Mouse (Mus musculus) midbrain, embryonic 15.5 days (tissue): ENCODE data around the gene Snx9. TPM values are rescaled to one million over a fixed set of nuclear protein-coding genes. Genes with fewer than 3 reads are reported as not detected.

ENCODE experiments used
- ATAC-seq: fragments of 200-750 bp; cut with Nextera tagmentation; replicated peaks from 2 replicates; pipeline ENCODE4 v1.8.0; 2017; ENCODE audit warnings: moderate TSS enrichment
- H3K27ac ChIP-seq: fragments of 300-500 bp; sonication (generic); 2 replicates; pipeline ENCODE4 v1.5.1; 2015; ENCODE audit warnings: mild to moderate bottlenecking, inconsistent platforms
- H3K27me3 ChIP-seq: fragments of 300-500 bp; sonication (generic); replicated peaks from 2 replicates; pipeline ENCODE4 v1.6.1; 2015; ENCODE audit warnings: inconsistent platforms
- H3K36me3 ChIP-seq: fragments of 300-500 bp; sonication (generic); replicated peaks from 2 replicates; pipeline ENCODE4 v1.6.1; 2015; ENCODE audit warnings: inconsistent platforms
- H3K4me1 ChIP-seq: fragments of 300-500 bp; sonication (generic); 2 replicates; pipeline ENCODE4 v1.6.1; 2015; ENCODE audit warnings: inconsistent platforms
- H3K4me2 ChIP-seq: fragments of 300-500 bp; sonication (generic); 2 replicates; pipeline ENCODE4 v1.6.1; 2015; ENCODE audit warnings: inconsistent platforms, mild to moderate bottlenecking, moderate library complexity
- H3K4me3 ChIP-seq: fragments of 300-500 bp; sonication (generic); 2 replicates; pipeline ENCODE4 v1.5.1; 2015; ENCODE audit warnings: mild to moderate bottlenecking, inconsistent platforms
- H3K9ac ChIP-seq: fragments of 300-500 bp; sonication (generic); 2 replicates; pipeline ENCODE4 v1.6.1; 2015; ENCODE audit warnings: mild to moderate bottlenecking, inconsistent platforms
- H3K9me3 ChIP-seq: fragments of 300-500 bp; sonication (generic); 2 replicates; pipeline ENCODE4 v1.6.1; 2016; ENCODE audit warnings: inconsistent platforms
- WGBS: fragments of 180-500 bp; shearing (Covaris S2); methylation state at CpG from one replicate; pipeline ENCODE4 v1.1.7; 2015; ENCODE audit warnings: mixed read lengths; 5-methylcytosine and 5-hydroxymethylcytosine counted together
- polyA plus RNA-seq: library from polyadenylated mRNA; unstranded; fragments of >200 nt; fragmentation: Nextera tagmentation; extraction: Ambion mirVana; gene quantifications from 2 replicates; pipeline ENCODE4 v1.2.1, GENCODE M21; 2015

Gene Snx9
- polyA plus RNA-seq, 1 experiment from 2014 or later: 6.9 TPM

DNA sequence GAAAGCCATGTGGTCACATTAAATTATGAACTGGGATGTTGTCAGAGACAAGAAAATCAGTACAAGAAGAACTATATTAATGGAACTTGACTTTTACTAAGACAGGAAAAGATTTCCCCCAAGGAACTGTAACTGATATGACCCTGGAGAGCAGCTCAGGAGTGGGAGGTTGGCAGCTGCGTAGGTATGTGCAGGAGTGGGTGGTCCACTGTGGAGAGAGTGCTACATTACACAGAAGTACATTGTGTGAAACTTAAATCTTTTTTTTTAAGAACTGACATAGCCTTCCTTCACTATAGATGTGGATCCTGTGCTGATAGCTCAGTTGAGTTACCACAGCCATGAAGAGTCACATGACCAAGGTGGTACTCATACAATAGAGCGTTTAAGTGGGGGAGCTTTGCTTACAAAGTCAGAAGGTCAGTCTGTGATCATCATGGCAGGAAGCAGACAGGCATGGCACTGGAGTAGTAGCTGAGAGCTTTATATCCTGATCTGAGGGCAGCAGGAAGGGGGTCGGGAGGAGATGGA is 6.3 kb upstream of the Snx9 start:
- H3K27me3 ChIP-seq: no peaks in the 10 kb centered on the region
- H3K4me1 ChIP-seq: no peaks in the 10 kb centered on the region
- no peak overlapping the region for H3K4me3 ChIP-seq
- WGBS: 91% methylated on average over 3 of the region's 3 CpGs
- H3K36me3 ChIP-seq: no peaks in the 10 kb centered on the region
- no peak overlapping the region for H3K27ac ChIP-seq
- no peak overlapping the region for H3K4me2 ChIP-seq
- no peaks in the 10 kb centered on the region for H3K9me3 ChIP-seq
- no peak overlapping the region for H3K9ac ChIP-seq
- no peak for ATAC-seq

DNA sequence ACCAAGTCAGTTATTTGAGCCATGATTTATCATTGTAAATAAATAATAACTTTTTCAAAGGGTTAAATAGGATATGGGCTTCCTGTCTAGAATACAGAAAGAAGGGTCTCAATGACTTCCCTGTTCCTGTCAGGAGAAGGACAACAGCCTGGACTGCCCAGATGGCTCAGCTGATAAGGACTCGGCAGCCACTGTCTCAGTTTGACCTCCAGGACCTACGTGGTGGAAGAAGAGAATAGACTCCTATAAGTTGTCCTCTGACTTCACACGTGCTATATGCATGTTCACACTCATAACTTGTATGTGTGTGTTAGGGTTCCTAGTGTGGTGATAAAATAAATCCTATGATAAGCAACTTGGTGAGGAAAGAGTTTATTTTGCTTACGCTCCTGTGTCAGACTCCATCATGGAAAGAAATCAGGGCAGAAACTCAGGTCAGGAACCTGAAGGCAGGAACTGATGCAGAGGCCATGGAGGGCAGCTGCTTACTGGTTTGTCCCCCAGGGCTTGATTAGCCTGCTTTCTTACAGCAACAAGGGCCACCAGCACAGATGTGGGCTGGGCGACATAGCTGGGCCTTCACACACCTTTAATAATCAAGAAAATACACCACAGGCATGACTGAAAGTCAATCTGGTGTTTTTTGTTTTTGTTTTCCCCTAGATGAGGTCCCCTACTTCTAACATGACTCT is 1.4 kb upstream of the Snx9 start:
- WGBS: 90% methylated on average over 5 of the region's 5 CpGs
- ATAC-seq: no peak
- Histone ChIP-seq H3K27me3 (peaks cover 4% of the 10 kb centered on the region; the same call in 1 of the 2 replicates), H3K27ac (no peak overlapping the region), H3K4me2 (no peak overlapping the region), H3K4me3 (no peak overlapping the region), H3K9me3 (no peaks in the 10 kb centered on the region), H3K4me1 (peaks cover 17% of the 10 kb centered on the region), H3K36me3 (no peaks in the 10 kb centered on the region), H3K9ac (no peak overlapping the region)

- Histone ChIP-seq H3K4me2 (peak overlapping the region; percentile 71), H3K36me3 (no peaks in the 10 kb centered on the region), H3K4me1 (peaks cover 17% of the 10 kb centered on the region), H3K27ac (peak overlapping the region; percentile 92), H3K4me3 (peak overlapping the region; percentile 85), H3K9ac (peak overlapping the region; percentile 86), H3K27me3 (peaks cover 4% of the 10 kb centered on the region; the same call in 1 of the 2 replicates), H3K9me3 (no peaks in the 10 kb centered on the region)
- ATAC-seq: peak; percentile 83
- WGBS: 6% methylated on average over 32 of the region's 32 CpGs
These were observed 490 bp upstream of the Snx9 start for GRCm38 (mm10) chr17:5840550-5841127.

- peak overlapping the region; percentile 85 for H3K4me3 ChIP-seq
- H3K4me1 ChIP-seq: peaks cover 17% of the 10 kb centered on the region
- H3K36me3 ChIP-seq: no peaks in the 10 kb centered on the region
- peaks cover 4% of the 10 kb centered on the region; the same call in 1 of the 2 replicates for H3K27me3 ChIP-seq
- no peak for ATAC-seq
- WGBS: 2% methylated on average over 7 of the region's 7 CpGs
- peak overlapping the region; percentile 92 for H3K27ac ChIP-seq
- peak overlapping the region; percentile 71 for H3K4me2 ChIP-seq
- H3K9ac ChIP-seq: peak overlapping the region; percentile 86
- H3K9me3 ChIP-seq: no peaks in the 10 kb centered on the region
These were observed 779 bp downstream of the Snx9 start for GRCm38 (mm10) chr17:5841943-5842273.

DNA sequence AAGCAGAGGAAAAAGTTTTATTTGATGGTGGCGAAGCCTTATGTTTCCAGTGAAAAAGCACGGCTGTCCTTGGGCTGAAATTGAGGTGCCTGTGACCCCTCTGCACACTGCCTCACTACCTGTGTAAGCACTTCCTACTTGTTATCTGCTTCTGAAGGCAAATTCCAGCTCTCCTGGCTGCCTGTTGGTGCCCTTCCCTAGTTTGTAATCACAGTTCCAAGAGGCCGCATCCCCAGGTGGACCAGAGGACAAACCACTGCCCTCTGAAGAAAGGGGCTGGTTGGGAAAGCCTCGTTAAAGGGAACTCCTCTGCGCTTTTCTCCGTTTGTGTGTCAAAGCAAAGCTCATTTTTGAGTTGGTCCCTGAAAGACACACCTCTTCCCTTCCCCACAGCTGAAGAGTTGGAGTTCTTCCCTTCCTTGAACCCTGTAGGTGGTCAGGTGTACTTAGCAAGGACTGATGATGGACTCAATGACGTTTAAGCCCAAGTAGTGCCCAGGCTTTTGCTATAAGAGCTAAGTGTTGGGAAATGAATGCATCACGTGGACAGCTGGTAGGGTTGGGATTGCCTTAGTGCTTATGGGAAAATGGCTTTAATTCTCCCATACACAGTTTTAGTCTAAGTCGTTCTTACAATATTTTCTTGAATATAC is 2.0 kb downstream of the Snx9 start:
- H3K27ac ChIP-seq: no peak overlapping the region
- H3K36me3 ChIP-seq: no peaks in the 10 kb centered on the region
- no peak overlapping the region for H3K4me3 ChIP-seq
- H3K4me1 ChIP-seq: peaks cover 17% of the 10 kb centered on the region
- peaks cover 4% of the 10 kb centered on the region; the same call in 1 of the 2 replicates for H3K27me3 ChIP-seq
- H3K9me3 ChIP-seq: no peaks in the 10 kb centered on the region
- H3K9ac ChIP-seq: no peak overlapping the region
- 0 out of 2 replicates have a peak overlapping the region, but pooled peaks have one; percentile 71 for H3K4me2 ChIP-seq
- no peak for ATAC-seq
- 80% methylated on average over 9 of the region's 9 CpGs for WGBS

DNA sequence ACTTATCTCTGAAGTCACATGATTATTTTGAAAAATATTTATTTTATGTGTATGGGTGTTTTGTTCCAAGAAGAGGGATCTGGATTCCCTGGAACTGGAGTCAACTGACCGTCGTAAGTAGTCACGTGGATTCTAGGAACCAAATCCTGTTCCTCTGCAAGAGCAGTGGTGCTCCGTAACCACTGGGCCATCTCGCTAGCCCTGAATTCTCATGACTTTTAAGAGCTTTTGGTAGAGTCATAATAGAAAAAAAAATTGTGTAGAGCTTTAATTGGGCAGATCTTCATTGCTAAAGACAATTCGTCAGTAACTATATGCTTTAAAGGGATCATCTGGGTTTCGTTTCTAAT is 2.5 kb downstream of the Snx9 start:
- 96% methylated on average over 7 of the region's 7 CpGs for WGBS
- Histone ChIP-seq H3K9ac (no peak overlapping the region), H3K9me3 (no peaks in the 10 kb centered on the region)

DNA sequence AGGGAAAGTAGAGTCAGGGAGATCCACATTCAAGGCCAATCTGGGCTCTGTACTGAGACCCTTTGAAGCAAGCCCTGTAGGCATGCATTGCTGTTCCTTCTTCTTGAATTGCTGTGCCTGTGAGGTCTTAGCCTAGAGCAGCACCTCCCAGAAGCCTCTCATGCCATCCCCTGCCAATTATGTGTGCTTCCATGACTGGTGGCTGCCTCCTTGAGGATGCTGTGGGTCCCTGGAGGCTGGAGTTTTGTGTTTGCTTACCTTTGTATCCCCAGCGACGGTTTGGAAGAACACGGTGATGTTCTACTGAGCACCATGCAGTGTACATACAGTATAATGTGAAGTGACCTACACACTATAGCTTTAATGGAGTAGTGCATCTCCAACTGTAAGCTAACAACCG is 4.2 kb downstream of the Snx9 start:
- H3K4me1 ChIP-seq: peaks cover 20% of the 10 kb centered on the region
- H3K27ac ChIP-seq: no peak overlapping the region
- no peak overlapping the region for H3K4me3 ChIP-seq
- no peak overlapping the region for H3K4me2 ChIP-seq
- no peak for ATAC-seq
- H3K27me3 ChIP-seq: peaks cover 4% of the 10 kb centered on the region; the same call in 1 of the 2 replicates
- WGBS: 77% methylated on average over 4 of the region's 4 CpGs
- H3K9me3 ChIP-seq: no peaks in the 10 kb centered on the region
- no peak overlapping the region for H3K9ac ChIP-seq
- H3K36me3 ChIP-seq: no peaks in the 10 kb centered on the region

More for the DNA sequence above, 2.5 kb downstream of the Snx9 start:
- Histone ChIP-seq H3K4me2 (no peak overlapping the region), H3K4me1 (peaks cover 17% of the 10 kb centered on the region), H3K36me3 (no peaks in the 10 kb centered on the region), H3K4me3 (no peak overlapping the region), H3K27me3 (peaks cover 4% of the 10 kb centered on the region; the same call in 1 of the 2 replicates), H3K27ac (no peak overlapping the region)
- ATAC-seq: no peak

DNA sequence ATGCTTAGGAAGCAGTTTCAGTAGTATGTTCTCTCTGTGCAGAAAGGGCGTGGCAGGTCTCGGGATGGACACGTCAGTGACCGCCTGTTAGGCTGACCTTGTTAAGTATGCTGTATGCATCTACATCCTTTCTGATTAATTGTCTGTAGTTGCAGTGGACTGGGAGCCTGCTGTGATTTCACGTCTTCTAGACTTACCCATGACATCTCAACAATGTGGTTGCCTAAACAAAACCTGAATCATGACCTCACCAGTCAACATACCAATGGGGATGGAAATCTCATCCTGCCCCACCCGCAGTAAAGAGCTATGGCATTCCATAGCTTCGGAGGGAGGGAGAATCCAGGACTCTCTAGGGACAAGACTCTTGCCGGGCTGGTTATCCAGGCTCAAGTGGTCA is 5.0 kb downstream of the Snx9 start:
- H3K27me3 ChIP-seq: peaks cover 4% of the 10 kb centered on the region; the same call in 1 of the 2 replicates
- H3K9me3 ChIP-seq: no peaks in the 10 kb centered on the region
- peaks cover 16% of the 10 kb centered on the region for H3K4me1 ChIP-seq
- H3K4me3 ChIP-seq: no peak overlapping the region
- no peak overlapping the region for H3K9ac ChIP-seq
- H3K36me3 ChIP-seq: no peaks in the 10 kb centered on the region
- H3K4me2 ChIP-seq: no peak overlapping the region
- H3K27ac ChIP-seq: no peak overlapping the region
- WGBS: 54% methylated on average over 8 of the region's 8 CpGs
- ATAC-seq: no peak

GRCm38 (mm10) chr17:5848706-5849415 is 7.7 kb downstream of the Snx9 start:
- 64% methylated on average over 10 of the region's 10 CpGs for WGBS
- Histone ChIP-seq H3K4me2 (peak overlapping the region; percentile 53), H3K27me3 (no peaks in the 10 kb centered on the region), H3K9ac (no peak overlapping the region; the same call in 1 of the 2 replicates), H3K36me3 (no peaks in the 10 kb centered on the region), H3K4me3 (no peak overlapping the region), H3K27ac (0 out of 2 replicates have a peak overlapping the region, but pooled peaks have one; percentile 59), H3K4me1 (peaks cover 7% of the 10 kb centered on the region), H3K9me3 (no peaks in the 10 kb centered on the region)
- ATAC-seq: no peak

GRCm38 (mm10) chr17:5849421-5849910 is 8.3 kb downstream of the Snx9 start:
- Histone ChIP-seq H3K27ac (peak overlapping the region; percentile 59; the same call in 1 of the 2 replicates), H3K27me3 (no peaks in the 10 kb centered on the region), H3K36me3 (no peaks in the 10 kb centered on the region), H3K4me3 (peak overlapping the region; percentile 21; the same call in 1 of the 2 replicates), H3K9ac (peak overlapping the region; percentile 15; the same call in 1 of the 2 replicates), H3K4me2 (peak overlapping the region; percentile 53), H3K4me1 (peaks cover 7% of the 10 kb centered on the region), H3K9me3 (no peaks in the 10 kb centered on the region)
- no peak for ATAC-seq
- 14% methylated on average over 18 of the region's 18 CpGs for WGBS

DNA sequence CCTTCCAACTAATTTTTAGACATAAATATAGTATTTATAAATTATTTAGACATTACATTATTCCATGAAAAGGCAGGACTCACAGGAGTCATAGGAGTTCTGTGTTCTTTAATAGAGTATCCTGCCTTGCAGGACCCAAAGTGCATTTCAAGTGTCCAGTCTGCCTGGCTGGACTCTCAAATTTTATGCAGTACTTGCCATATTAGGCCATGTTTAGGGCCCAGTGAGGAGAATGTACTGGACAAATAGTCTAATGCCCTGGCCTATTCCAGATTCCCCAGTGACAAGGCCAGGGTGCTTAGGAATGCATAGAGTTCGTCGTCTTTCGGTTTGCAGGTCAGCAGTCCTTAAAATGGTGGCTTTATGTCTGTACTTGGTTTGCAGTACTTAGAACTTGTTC is 8.9 kb downstream of the Snx9 start:
- WGBS: 94% methylated on average over 3 of the region's 3 CpGs
- H3K27ac ChIP-seq: no peak overlapping the region
- ATAC-seq: no peak
- H3K36me3 ChIP-seq: no peaks in the 10 kb centered on the region
- no peak overlapping the region for H3K9ac ChIP-seq
- H3K4me3 ChIP-seq: no peak overlapping the region
- peak overlapping the region; percentile 53; the same call in 1 of the 2 replicates for H3K4me2 ChIP-seq
- no peaks in the 10 kb centered on the region for H3K27me3 ChIP-seq
- peaks cover 7% of the 10 kb centered on the region for H3K4me1 ChIP-seq
- H3K9me3 ChIP-seq: no peaks in the 10 kb centered on the region

DNA sequence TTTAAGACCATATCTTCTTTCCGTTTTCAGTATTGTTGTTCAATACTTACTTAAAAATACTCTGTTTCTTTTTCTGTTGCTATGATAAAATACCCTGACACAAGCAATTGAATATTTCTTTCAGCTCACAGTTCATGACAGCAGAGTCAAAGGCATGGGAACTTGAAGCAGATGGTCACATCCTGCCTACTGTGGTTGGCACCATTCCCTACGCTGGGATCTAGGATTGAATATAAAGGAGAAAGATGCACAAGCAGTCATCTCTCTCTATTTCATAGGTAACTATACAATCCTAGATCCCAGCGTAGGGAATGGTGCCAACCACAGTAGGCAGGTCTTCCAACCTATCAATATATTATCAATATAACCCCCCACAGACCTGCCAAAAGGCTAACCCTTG is 9.3 kb downstream of the Snx9 start:
- Histone ChIP-seq H3K4me3 (no peak overlapping the region), H3K9ac (no peak overlapping the region), H3K9me3 (no peaks in the 10 kb centered on the region), H3K27me3 (no peaks in the 10 kb centered on the region), H3K27ac (no peak overlapping the region), H3K4me1 (peaks cover 7% of the 10 kb centered on the region), H3K4me2 (no peak overlapping the region), H3K36me3 (no peaks in the 10 kb centered on the region)
- no peak for ATAC-seq
- 97% methylated on average over 3 of the region's 3 CpGs for WGBS
